Mouse (Mus musculus): ENCODE data around the gene Gm3106.
"Not testable (repeated sequence)": the region's sequence is repeated elsewhere in the genome, so short reads cannot be mapped to it uniquely, and the experiment has no call there.

Gene Gm3106

GRCm38 (mm10) chr5:94217705-94218104 lies at the start of gene Gm3106:
Gm3106 (plus strand) TSS chr5:94218005.
- DNase-seq (ENCODE audit: low read depth, low spot score) = not testable (repeated sequence)
